Mouse (Mus musculus) forebrain, embryonic 12.5 days (tissue): Measurements from ENCODE around the gene Tsx. TPM values are rescaled to one million over a fixed set of nuclear protein-coding genes. Genes with fewer than 3 reads are reported as not detected.

Experiments
- polyA plus RNA-seq: library from polyadenylated mRNA; unstranded; fragments of >200 nt; fragmentation: Nextera tagmentation; extraction: Ambion mirVana; gene quantifications from 2 replicates; pipeline ENCODE4 v1.2.1, GENCODE M21; 2016

The Tsx gene
- polyA plus RNA-seq, 1 experiment from 2014 or later: 0.49 TPM

Other genes starting within 250 kb of the Tsx start
- 24.3 and 26.6 TPM in 2 replicates for gene Nap1l2, start 227.8 kb upstream of the Tsx start, polyA plus RNA-seq
- not detected in 2 replicates for gene Cdx4, start 93.1 kb upstream of the Tsx start, polyA plus RNA-seq
- gene Chic1, start 58.0 kb upstream of the Tsx start, polyA plus RNA-seq: 8.1 TPM in 2 replicates
- gene Gm26992, start 7.5 kb downstream of the Tsx start, polyA plus RNA-seq: not detected in 2 replicates
- gene Zcchc13, start 216.1 kb downstream of the Tsx start, polyA plus RNA-seq: not detected in 2 replicates